Mouse (Mus musculus) brain, embryonic 14.5 days (tissue): ENCODE measurements around the gene Csnk1d.

Experiments used
- CTCF ChIP-seq: fragments of 200-500 bp; IDR thresholded peaks from 2 replicates; pipeline ENCODE4 v1.5.1; 2012; ENCODE audit warnings: inconsistent platforms, mild to moderate bottlenecking, moderate library complexity, borderline replicate concordance; ENCODE audit not compliant: insufficient read depth, insufficient read length; ENCODE audit errors: extremely low read depth
- POLR2A ChIP-seq: fragments of 200-500 bp; IDR thresholded peaks from 2 replicates; pipeline ENCODE4 v1.6.1; 2012; ENCODE audit warnings: mild to moderate bottlenecking, inconsistent platforms, borderline replicate concordance; ENCODE audit not compliant: poor library complexity, insufficient read depth, insufficient read length, severe bottlenecking; ENCODE audit errors: extremely low read depth

DNA sequence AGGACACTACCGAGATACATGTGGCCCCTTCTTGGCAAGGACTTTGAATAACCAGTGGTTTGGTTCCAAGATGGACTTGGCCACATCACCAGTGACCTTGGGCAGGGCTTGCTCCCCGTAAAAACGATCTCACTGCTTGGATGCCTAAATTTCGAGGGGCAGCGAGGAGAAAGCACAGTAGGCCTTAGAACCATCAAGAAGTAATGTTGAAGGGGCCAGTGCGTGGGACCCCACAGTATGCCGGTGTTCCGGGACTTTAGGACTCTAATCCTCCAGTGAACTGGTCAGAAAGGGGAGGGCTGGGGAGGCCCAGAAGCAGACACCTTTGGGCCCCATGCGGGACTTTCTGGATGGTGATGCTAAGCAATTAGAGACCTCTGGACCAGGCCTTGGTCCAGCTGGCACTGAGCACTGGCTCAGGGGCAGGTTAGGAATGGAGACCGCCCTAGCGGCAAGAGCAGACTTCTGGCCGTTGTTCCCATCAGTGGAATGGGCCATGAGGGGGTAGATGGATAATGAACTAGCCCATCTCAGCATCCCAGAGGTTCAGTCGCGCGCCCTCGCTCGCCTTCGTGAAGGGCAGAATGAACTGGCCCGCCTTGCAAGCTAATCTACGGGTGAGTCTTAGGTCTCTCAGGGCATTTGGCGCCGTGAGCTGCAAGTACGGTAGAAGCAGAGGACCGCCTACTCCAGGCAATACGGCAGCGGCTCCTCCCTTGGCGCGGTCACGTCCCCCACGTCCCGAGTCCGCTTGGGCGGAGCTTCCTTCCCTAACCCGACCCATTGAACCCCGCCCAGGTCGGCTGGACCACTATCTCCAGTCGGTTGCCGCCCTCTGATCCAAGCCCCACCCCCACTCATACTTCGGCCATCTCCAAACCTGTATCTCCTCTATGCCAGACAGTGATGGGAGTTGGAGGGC is 40.6 kb downstream of the Csnk1d start:
- TF ChIP-seq CTCF: 0 out of 2 replicates have a peak, but pooled peaks have one; percentile 13
- 0 out of 2 replicates have a peak, but pooled peaks have one; percentile 9 for TF ChIP-seq POLR2A
